Mouse (Mus musculus) hindbrain, postnatal 0 days (tissue): ENCODE measurements around the gene Hbb-bh1. TPM values are rescaled to one million over a fixed set of nuclear protein-coding genes. Genes with fewer than 3 reads are reported as not detected.

Experiments
- ATAC-seq: fragments of 200-750 bp; cut with Nextera tagmentation; 2 replicates; pipeline ENCODE4 v1.8.0; 2017; ENCODE audit warnings: mild to moderate bottlenecking, moderate TSS enrichment, moderate library complexity
- DNase-seq: peaks from one replicate; pipeline ENCODE4 v3.0.0-alpha.2; 2015; ENCODE audit warnings: low spot score
- H3K27ac ChIP-seq: fragments of 300-500 bp; sonication (generic); 2 replicates; pipeline ENCODE4 v1.5.1; 2014; ENCODE audit warnings: mild to moderate bottlenecking
- H3K27me3 ChIP-seq: fragments of 300-500 bp; sonication (generic); 2 replicates; pipeline ENCODE4 v1.6.1; 2014; ENCODE audit warnings: low read length, mixed read lengths; ENCODE audit not compliant: insufficient read depth
- H3K36me3 ChIP-seq: fragments of 300-500 bp; sonication (generic); 2 replicates; pipeline ENCODE4 v1.6.1; 2014; ENCODE audit warnings: low read length, mixed read lengths; ENCODE audit not compliant: insufficient read depth
- H3K4me1 ChIP-seq: fragments of 300-500 bp; sonication (generic); 2 replicates; pipeline ENCODE4 v1.6.1; 2014; ENCODE audit warnings: antibody characterized with exemption, low read length, mixed read lengths; ENCODE audit not compliant: insufficient read depth
- H3K4me2 ChIP-seq: fragments of 300-500 bp; sonication (generic); 2 replicates; pipeline ENCODE4 v1.6.1; 2014; ENCODE audit warnings: low read depth, mild to moderate bottlenecking, low read length, moderate library complexity, mixed read lengths
- H3K4me3 ChIP-seq: fragments of 300-500 bp; sonication (generic); 2 replicates; pipeline ENCODE4 v1.5.1; 2014; ENCODE audit warnings: low read length
- H3K9ac ChIP-seq: fragments of 300-500 bp; sonication (generic); replicated peaks from 2 replicates; pipeline ENCODE4 v1.6.1; 2014; ENCODE audit warnings: mild to moderate bottlenecking, low read length, moderate library complexity, mixed read lengths
- H3K9me3 ChIP-seq: fragments of 300-500 bp; sonication (generic); 2 replicates; pipeline ENCODE4 v1.6.1; 2016; ENCODE audit warnings: low read length, mixed read lengths
- CTCF ChIP-seq: IDR thresholded peaks from 2 replicates; pipeline ENCODE4 v1.5.1; 2016; ENCODE audit warnings: antibody characterized with exemption, control low read depth, low read depth
- WGBS: fragments of 180-500 bp; shearing (Covaris S2); extraction: QIAGEN DNeasy Blood & Tissue Kit; methylation state at CpG from one replicate; pipeline ENCODE4 v1.1.7; 2014; 5-methylcytosine and 5-hydroxymethylcytosine counted together
- polyA plus RNA-seq: library from polyadenylated mRNA; unstranded; fragments of >200 nt; fragmentation: Nextera tagmentation; extraction: Ambion mirVana; gene quantifications from 2 replicates; pipeline ENCODE4 v1.2.1, GENCODE M21; 2015
- total RNA-seq: library from RNA; depleted of rRNA; stranded (reverse); fragments of >200 nt; gene quantifications from 2 replicates; pipeline ENCODE4 v1.2.3, GENCODE M21; 2014; rRNA removed

Gene Hbb-bh1
- total and polyA plus RNA-seq, 2 experiments from 2014 or later, result not detected

DNA sequence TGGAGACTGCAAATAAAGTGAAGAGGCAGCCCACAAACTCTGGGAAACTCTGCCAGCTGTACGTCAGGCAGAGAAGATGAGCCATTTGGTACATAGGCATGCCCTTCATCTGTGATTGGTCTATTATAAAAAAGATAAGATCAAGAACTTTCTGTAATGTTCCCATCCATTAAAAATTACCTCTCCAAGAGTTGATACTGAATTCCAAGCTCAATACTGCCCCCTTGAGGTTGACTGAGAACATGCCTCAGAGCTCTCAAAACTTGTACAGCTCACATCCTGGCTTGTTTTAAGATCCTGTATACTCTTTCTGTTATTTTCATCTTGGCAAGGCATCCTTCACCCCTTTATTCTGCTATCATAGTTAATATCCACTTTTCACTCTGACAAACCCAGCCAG is 36.1 kb downstream of the Hbb-bh1 start:
- Histone ChIP-seq H3K9ac (no peak overlapping the region), H3K27ac (no peak overlapping the region), H3K4me2 (no peak overlapping the region), H3K4me3 (no peak overlapping the region), H3K27me3 (no peaks in the 10 kb centered on the region), H3K4me1 (no peaks in the 10 kb centered on the region), H3K9me3 (no peaks in the 10 kb centered on the region), H3K36me3 (no peaks in the 10 kb centered on the region)
- DNase-seq (peak; percentile 59), ATAC-seq (no peak)
- peak; percentile 66 for TF ChIP-seq CTCF
- 65% methylated on average over 1 of the region's 1 CpGs for WGBS

DNA sequence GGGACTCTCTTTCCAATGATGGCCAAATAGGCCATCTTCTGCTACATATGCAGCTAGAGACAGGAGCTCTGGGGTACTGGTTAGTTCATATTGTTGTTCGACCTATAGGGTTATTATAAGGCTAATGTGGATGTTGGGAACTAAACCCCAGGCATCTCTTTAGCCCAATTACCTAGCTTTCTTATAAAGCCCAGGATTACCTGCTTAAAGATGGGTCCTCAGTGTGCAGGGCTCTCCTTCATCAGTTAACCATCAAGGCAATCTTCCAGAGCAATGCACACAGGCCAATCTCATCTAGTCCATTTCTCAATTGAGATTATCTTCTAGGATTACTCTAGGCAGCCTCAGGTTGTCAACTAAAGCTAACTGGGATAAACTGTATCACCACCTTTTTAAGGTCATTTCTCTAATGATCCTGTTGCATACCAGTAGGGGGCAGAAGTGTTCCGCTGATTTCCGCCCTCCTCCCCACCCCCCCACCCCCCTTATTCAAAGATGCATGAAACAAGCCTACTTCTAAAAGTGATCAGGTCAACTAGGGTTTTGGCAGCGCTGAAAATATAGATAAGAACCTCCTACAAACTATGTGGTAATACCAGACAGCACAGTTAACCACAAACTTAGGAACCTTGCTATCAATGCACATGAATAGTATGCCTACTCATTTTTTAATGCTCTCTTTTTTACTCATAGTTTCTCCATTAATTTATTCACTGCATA is 50.1 kb downstream of the Hbb-bh1 start:
- no peak for DNase-seq
- WGBS, result 30% methylated on average over 4 of the region's 4 CpGs

DNA sequence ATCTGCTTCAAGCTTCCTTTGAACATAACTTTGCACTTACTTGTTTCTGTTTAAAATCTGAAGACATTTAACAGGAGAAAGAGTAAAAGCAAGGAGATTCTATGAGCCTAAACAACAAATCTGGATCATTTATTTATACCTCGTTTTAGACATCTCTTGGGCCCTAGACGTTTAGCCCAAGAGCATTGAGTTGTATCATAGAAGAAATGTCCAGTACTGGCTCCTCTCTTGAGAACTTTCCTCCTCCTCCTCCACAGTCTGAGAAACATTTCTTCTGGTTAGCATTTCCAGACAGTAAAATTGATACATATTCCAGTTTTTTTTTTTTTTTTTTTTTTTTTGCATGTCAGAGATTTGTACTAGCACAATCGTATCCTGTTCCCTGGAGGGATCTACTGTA is 51.2 kb downstream of the Hbb-bh1 start, which contains the start of gene Olfr67:
Gene Olfr67 (minus strand): TSS at position 101 of the 400 bp plus-strand sequence.
- no peaks in the 10 kb centered on the region for H3K4me1 ChIP-seq

More for the DNA sequence above, 50.1 kb downstream of the Hbb-bh1 start:
- no peak for TF ChIP-seq CTCF
- ATAC-seq, result no peak
- Histone ChIP-seq H3K4me3 (no peak overlapping the region), H3K4me2 (no peak overlapping the region), H3K4me1 (no peaks in the 10 kb centered on the region), H3K9me3 (no peaks in the 10 kb centered on the region), H3K9ac (no peak overlapping the region), H3K27me3 (no peaks in the 10 kb centered on the region), H3K27ac (no peak overlapping the region), H3K36me3 (no peaks in the 10 kb centered on the region)

More for the DNA sequence above, 51.2 kb downstream of the Hbb-bh1 start, which contains the start of gene Olfr67:
- DNase-seq, result no peak
- no peaks in the 10 kb centered on the region for H3K36me3 ChIP-seq
- H3K9ac ChIP-seq, result no peak within 1 kb of the TSS
- WGBS, result 72% methylated on average over 3 of the region's 3 CpGs
- no peak within 1 kb of the TSS for H3K4me2 ChIP-seq
- no peak within 1 kb of the TSS for H3K4me3 ChIP-seq
- H3K27me3 ChIP-seq, result no peaks in the 10 kb centered on the region
- no peaks in the 10 kb centered on the region for H3K9me3 ChIP-seq
- no peak within 1 kb of the TSS for H3K27ac ChIP-seq
- ATAC-seq, result no peak
- TF ChIP-seq CTCF, result no peak

Other genes with a start within 250 kb of the Hbb-bh1 start
Only the 30 nearest of the 32 such genes appear.
- gene Olfr620, start 230.6 kb downstream of the Hbb-bh1 start, total RNA-seq, result not detected in 2 replicates
- not detected in 2 replicates for gene Olfr620, start 230.6 kb downstream of the Hbb-bh1 start, polyA plus RNA-seq
- not detected in 2 replicates for gene Olfr622, start 200.5 kb downstream of the Hbb-bh1 start, total RNA-seq
- gene Olfr622, start 200.5 kb downstream of the Hbb-bh1 start, polyA plus RNA-seq, result not detected in 2 replicates
- gene Olfr623, start 179.5 kb downstream of the Hbb-bh1 start, total RNA-seq, result not detected in 2 replicates
- gene Olfr623, start 179.5 kb downstream of the Hbb-bh1 start, polyA plus RNA-seq, result not detected in 2 replicates
- gene Olfr624, start 172.0 kb downstream of the Hbb-bh1 start, total RNA-seq, result not detected in 2 replicates
- 0.05 TPM in 1 of 2 replicates, not detected in the other for gene Olfr624, start 172.0 kb downstream of the Hbb-bh1 start, polyA plus RNA-seq
- gene Olfr625-ps1, start 160.4 kb downstream of the Hbb-bh1 start, total RNA-seq, result not detected in 2 replicates
- gene Olfr625-ps1, start 160.4 kb downstream of the Hbb-bh1 start, polyA plus RNA-seq, result not detected in 2 replicates
- gene Olfr243, start 128.5 kb downstream of the Hbb-bh1 start, total RNA-seq, result not detected in 2 replicates
- not detected in 2 replicates for gene Olfr243, start 128.5 kb downstream of the Hbb-bh1 start, polyA plus RNA-seq
- not detected in 2 replicates for gene Olfr628, start 112.8 kb downstream of the Hbb-bh1 start, total RNA-seq
- not detected in 2 replicates for gene Olfr628, start 112.8 kb downstream of the Hbb-bh1 start, polyA plus RNA-seq
- not detected in 2 replicates for gene Olfr629, start 98.2 kb downstream of the Hbb-bh1 start, total RNA-seq
- gene Olfr629, start 98.2 kb downstream of the Hbb-bh1 start, polyA plus RNA-seq, result not detected in 2 replicates
- not detected in 2 replicates for gene Olfr630, start 85.8 kb downstream of the Hbb-bh1 start, total RNA-seq
- gene Olfr630, start 85.8 kb downstream of the Hbb-bh1 start, polyA plus RNA-seq, result not detected in 2 replicates
- not detected in 2 replicates for gene Olfr69, start 71.6 kb downstream of the Hbb-bh1 start, total RNA-seq
- gene Olfr69, start 71.6 kb downstream of the Hbb-bh1 start, polyA plus RNA-seq, result not detected in 2 replicates
- not detected in 2 replicates for gene Olfr68, start 63.5 kb downstream of the Hbb-bh1 start, total RNA-seq
- gene Olfr68, start 63.5 kb downstream of the Hbb-bh1 start, polyA plus RNA-seq, result not detected in 2 replicates
- gene Olfr67, start 51.3 kb downstream of the Hbb-bh1 start, total RNA-seq, result not detected in 2 replicates
- gene Olfr67, start 51.3 kb downstream of the Hbb-bh1 start, polyA plus RNA-seq, result not detected in 2 replicates
- gene Hbb-bt, start 29.2 kb downstream of the Hbb-bh1 start, total RNA-seq, result 146 and 311 TPM in 2 replicates
- gene Hbb-bt, start 29.2 kb downstream of the Hbb-bh1 start, polyA plus RNA-seq, result 213 and 218 TPM in 2 replicates
- gene Hbb-bs, start 15.1 kb downstream of the Hbb-bh1 start, total RNA-seq, result 1,334 and 1,616 TPM in 2 replicates
- 849 and 1,064 TPM in 2 replicates for gene Hbb-bs, start 15.1 kb downstream of the Hbb-bh1 start, polyA plus RNA-seq
- not detected in 2 replicates for gene Hbb-bh2, start 2.6 kb downstream of the Hbb-bh1 start, total RNA-seq
- not detected in 2 replicates for gene Hbb-bh2, start 2.6 kb downstream of the Hbb-bh1 start, polyA plus RNA-seq
- gene Hbb-y, start 10.1 kb upstream of the Hbb-bh1 start, total RNA-seq, result not detected in 2 replicates
- 0.30 and 1.1 TPM in 2 replicates for gene Hbb-y, start 10.1 kb upstream of the Hbb-bh1 start, polyA plus RNA-seq
- not detected in 2 replicates for gene Olfr66, start 43.1 kb upstream of the Hbb-bh1 start, total RNA-seq
- gene Olfr66, start 43.1 kb upstream of the Hbb-bh1 start, polyA plus RNA-seq, result not detected in 2 replicates
- gene Olfr64, start 51.3 kb upstream of the Hbb-bh1 start, total RNA-seq, result not detected in 2 replicates
- not detected in 2 replicates for gene Olfr64, start 51.3 kb upstream of the Hbb-bh1 start, polyA plus RNA-seq
- gene Olfr65, start 60.3 kb upstream of the Hbb-bh1 start, total RNA-seq, result not detected in 2 replicates
- not detected in 2 replicates for gene Olfr65, start 60.3 kb upstream of the Hbb-bh1 start, polyA plus RNA-seq
- not detected in 2 replicates for gene Olfr631, start 85.7 kb upstream of the Hbb-bh1 start, total RNA-seq
- gene Olfr631, start 85.7 kb upstream of the Hbb-bh1 start, polyA plus RNA-seq, result not detected in 2 replicates
- gene Olfr632, start 91.2 kb upstream of the Hbb-bh1 start, total RNA-seq, result not detected in 2 replicates
- gene Olfr632, start 91.2 kb upstream of the Hbb-bh1 start, polyA plus RNA-seq, result not detected in 2 replicates
- gene Olfr633, start 101.3 kb upstream of the Hbb-bh1 start, total RNA-seq, result not detected in 2 replicates
- gene Olfr633, start 101.3 kb upstream of the Hbb-bh1 start, polyA plus RNA-seq, result not detected in 2 replicates
- not detected in 2 replicates for gene Olfr635, start 128.0 kb upstream of the Hbb-bh1 start, total RNA-seq
- gene Olfr635, start 128.0 kb upstream of the Hbb-bh1 start, polyA plus RNA-seq, result not detected in 2 replicates
- not detected in 2 replicates for gene Olfr638, start 155.6 kb upstream of the Hbb-bh1 start, total RNA-seq
- not detected in 2 replicates for gene Olfr638, start 155.6 kb upstream of the Hbb-bh1 start, polyA plus RNA-seq
- not detected in 2 replicates for gene Olfr639, start 174.1 kb upstream of the Hbb-bh1 start, total RNA-seq
- 0.03 TPM in 1 of 2 replicates, not detected in the other for gene Olfr639, start 174.1 kb upstream of the Hbb-bh1 start, polyA plus RNA-seq
- gene Olfr640, start 182.4 kb upstream of the Hbb-bh1 start, total RNA-seq, result not detected in 2 replicates
- not detected in 2 replicates for gene Olfr640, start 182.4 kb upstream of the Hbb-bh1 start, polyA plus RNA-seq
- gene Olfr641, start 192.3 kb upstream of the Hbb-bh1 start, total RNA-seq, result not detected in 2 replicates
- gene Olfr641, start 192.3 kb upstream of the Hbb-bh1 start, polyA plus RNA-seq, result not detected in 2 replicates
- not detected in 2 replicates for gene Olfr642, start 209.5 kb upstream of the Hbb-bh1 start, total RNA-seq
- gene Olfr642, start 209.5 kb upstream of the Hbb-bh1 start, polyA plus RNA-seq, result not detected in 2 replicates
- not detected in 2 replicates for gene 4930516K23Rik, start 218.3 kb upstream of the Hbb-bh1 start, total RNA-seq
- not detected in 2 replicates for gene 4930516K23Rik, start 218.3 kb upstream of the Hbb-bh1 start, polyA plus RNA-seq
- not detected in 2 replicates for gene Olfr644, start 228.7 kb upstream of the Hbb-bh1 start, total RNA-seq
- gene Olfr644, start 228.7 kb upstream of the Hbb-bh1 start, polyA plus RNA-seq, result not detected in 2 replicates